Mouse (Mus musculus) neural tube, embryonic 15.5 days (tissue): ENCODE measurements around the gene Opa3. TPM values are rescaled to one million over a fixed set of nuclear protein-coding genes. Genes with fewer than 3 reads are reported as not detected.
A peak's percentile ranks its signal among the peaks of the same experiment; 100 is the strongest.

Experiments
- ATAC-seq: fragments of 200-750 bp; cut with Nextera tagmentation; 2 replicates; pipeline ENCODE4 v1.8.0; 2017; ENCODE audit warnings: mild to moderate bottlenecking, moderate TSS enrichment, moderate library complexity; ENCODE audit not compliant: low FRiP score
- H3K27ac ChIP-seq: fragments of 300-500 bp; sonication (generic); replicated peaks from 2 replicates; pipeline ENCODE4 v1.5.1; 2015; ENCODE audit warnings: mild to moderate bottlenecking, inconsistent platforms
- H3K27me3 ChIP-seq: fragments of 300-500 bp; sonication (generic); replicated peaks from 2 replicates; pipeline ENCODE4 v1.6.1; 2015; ENCODE audit warnings: inconsistent platforms
- H3K36me3 ChIP-seq: fragments of 300-500 bp; sonication (generic); 2 replicates; pipeline ENCODE4 v1.6.1; 2015; ENCODE audit warnings: inconsistent platforms
- H3K4me1 ChIP-seq: fragments of 300-500 bp; sonication (generic); 2 replicates; pipeline ENCODE4 v1.6.1; 2015; ENCODE audit warnings: inconsistent platforms
- H3K4me2 ChIP-seq: fragments of 300-500 bp; sonication (generic); 2 replicates; pipeline ENCODE4 v1.6.1; 2015; ENCODE audit warnings: inconsistent platforms, mild to moderate bottlenecking, moderate library complexity
- H3K4me3 ChIP-seq: fragments of 300-500 bp; sonication (generic); replicated peaks from 2 replicates; pipeline ENCODE4 v1.5.1; 2015; ENCODE audit warnings: mild to moderate bottlenecking, inconsistent platforms
- H3K9ac ChIP-seq: fragments of 300-500 bp; sonication (generic); replicated peaks from 2 replicates; pipeline ENCODE4 v1.6.1; 2015; ENCODE audit warnings: mild to moderate bottlenecking, inconsistent platforms
- H3K9me3 ChIP-seq: fragments of 300-500 bp; sonication (generic); replicated peaks from 2 replicates; pipeline ENCODE4 v1.6.1; 2016; ENCODE audit warnings: inconsistent platforms
- WGBS: fragments of 180-500 bp; shearing (Covaris S2); methylation state at CpG from one replicate; pipeline ENCODE4 v1.1.7; 2015; ENCODE audit warnings: mixed read lengths; 5-methylcytosine and 5-hydroxymethylcytosine counted together
- polyA plus RNA-seq: library from polyadenylated mRNA; unstranded; fragments of >200 nt; fragmentation: Nextera tagmentation; extraction: Ambion mirVana; gene quantifications from 2 replicates; pipeline ENCODE4 v1.2.1, GENCODE M21; 2015

Gene Opa3
- polyA plus RNA-seq, 1 experiment from 2014 or later, result 37.9 TPM

DNA sequence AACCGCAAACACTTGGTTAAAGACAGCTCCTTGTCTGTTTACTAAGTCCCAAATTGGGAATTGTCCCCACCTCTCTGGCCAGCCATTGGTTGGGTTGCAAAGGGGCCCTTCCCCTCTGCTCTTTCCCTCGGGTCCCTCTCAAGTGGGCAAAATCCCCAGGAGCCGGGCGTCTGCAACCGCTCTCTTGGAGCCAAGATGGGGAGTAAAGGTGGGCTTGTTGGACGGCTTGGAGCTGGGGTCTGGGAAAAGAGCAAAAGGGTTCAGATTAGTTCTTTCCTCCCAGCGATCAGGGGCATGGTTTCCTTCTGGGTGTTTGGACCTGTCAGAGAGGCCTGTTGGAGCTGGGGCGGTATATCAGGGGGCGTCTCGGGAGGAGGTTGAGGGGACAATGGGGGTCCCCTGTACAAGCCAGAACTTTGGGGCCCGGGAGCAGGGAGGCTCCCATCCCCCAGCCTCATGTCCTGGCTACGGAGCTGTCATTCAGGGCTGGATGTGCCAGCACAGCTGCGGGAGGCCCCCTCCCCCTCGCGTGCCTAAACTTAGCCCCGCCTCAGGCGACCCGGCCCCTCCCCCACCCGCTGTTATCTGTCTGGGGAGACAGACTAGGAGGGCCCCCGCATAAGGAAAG lies 62.9 kb downstream of the Opa3 start:
- no peak overlapping the region for H3K27ac ChIP-seq

DNA sequence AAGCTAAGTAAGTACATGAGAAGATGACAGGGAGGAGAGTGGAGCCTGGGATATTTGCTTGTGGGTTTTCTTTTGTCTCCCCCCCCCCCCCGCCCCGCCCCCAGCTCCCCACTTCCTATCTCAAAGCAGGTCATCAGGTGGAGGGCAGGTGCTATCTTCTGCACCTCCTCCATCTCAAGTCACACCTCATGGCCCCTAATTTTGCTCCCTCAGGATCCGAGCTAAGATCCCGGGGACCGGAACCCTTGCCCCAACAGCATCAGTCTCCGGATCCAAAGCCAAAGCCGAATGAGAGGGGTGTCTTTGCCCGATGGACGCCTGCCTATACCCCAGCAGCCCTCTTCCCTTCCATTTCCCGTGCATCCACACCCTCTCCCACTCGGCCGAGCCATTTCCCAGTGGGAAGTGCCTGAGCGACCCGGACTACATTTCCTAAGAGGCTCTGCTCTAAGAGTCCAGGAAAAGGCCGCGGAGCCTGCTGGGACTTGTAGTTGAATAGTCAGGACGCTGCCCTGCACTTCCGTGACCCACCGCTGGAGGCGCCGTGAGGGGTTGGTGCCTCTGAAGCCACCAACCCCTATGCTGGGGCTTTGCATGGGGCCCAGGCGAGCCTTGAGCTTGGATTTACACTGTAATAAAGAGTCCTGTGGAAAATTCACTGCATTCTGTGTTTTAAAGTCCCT lies 67.5 kb downstream of the Opa3 start:
- Histone ChIP-seq H3K27me3 (no peaks in the 10 kb centered on the region), H3K4me1 (peaks cover 16% of the 10 kb centered on the region), H3K9ac (no peak overlapping the region), H3K4me3 (no peak overlapping the region; the same call in 1 of the 2 replicates), H3K4me2 (peak overlapping the region; percentile 52), H3K27ac (peak overlapping the region; percentile 37; the same call in 1 of the 2 replicates), H3K9me3 (no peaks in the 10 kb centered on the region), H3K36me3 (peaks cover 20% of the 10 kb centered on the region)
- peak; percentile 60 for ATAC-seq
- WGBS, result 14% methylated on average over 21 of the region's 22 CpGs

More for the DNA sequence above, 62.9 kb downstream of the Opa3 start:
- peak overlapping the region; percentile 47 for H3K4me2 ChIP-seq
- 8% methylated on average over 19 of the region's 20 CpGs for WGBS
- no peaks in the 10 kb centered on the region for H3K27me3 ChIP-seq
- no peak for ATAC-seq
- H3K9me3 ChIP-seq, result no peaks in the 10 kb centered on the region
- H3K4me3 ChIP-seq, result peak overlapping the region; percentile 25
- peaks cover 47% of the 10 kb centered on the region for H3K36me3 ChIP-seq
- H3K4me1 ChIP-seq, result peaks cover 18% of the 10 kb centered on the region
- H3K9ac ChIP-seq, result no peak overlapping the region; the same call in 1 of the 2 replicates

DNA sequence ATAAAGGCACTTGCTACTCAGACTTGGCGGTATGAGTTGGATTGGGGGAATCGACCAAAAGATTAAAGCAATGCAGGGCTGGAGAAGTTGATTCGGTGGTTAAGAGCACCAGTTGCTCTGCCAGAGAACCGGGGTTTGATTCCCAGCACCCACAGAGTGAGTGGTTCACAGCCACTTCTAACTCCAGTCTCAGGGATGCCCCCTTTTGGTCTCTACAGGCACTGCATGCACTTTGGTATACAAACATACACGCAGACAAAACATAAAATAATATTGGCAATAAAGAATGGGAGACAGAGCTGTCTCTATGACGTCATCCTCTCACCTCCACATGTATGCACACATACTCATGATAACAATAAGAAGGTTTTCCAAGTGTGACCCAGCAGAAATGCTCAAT lies 68.9 kb downstream of the Opa3 start:
- ATAC-seq, result no peak
- H3K9me3 ChIP-seq, result no peaks in the 10 kb centered on the region
- H3K4me3 ChIP-seq, result no peak overlapping the region
- peaks cover 3% of the 10 kb centered on the region for H3K27me3 ChIP-seq
- H3K36me3 ChIP-seq, result peaks cover 20% of the 10 kb centered on the region
- WGBS, result 88% methylated on average over 6 of the region's 6 CpGs
- no peak overlapping the region for H3K4me2 ChIP-seq
- H3K9ac ChIP-seq, result no peak overlapping the region
- H3K27ac ChIP-seq, result no peak overlapping the region
- H3K4me1 ChIP-seq, result peaks cover 16% of the 10 kb centered on the region

DNA sequence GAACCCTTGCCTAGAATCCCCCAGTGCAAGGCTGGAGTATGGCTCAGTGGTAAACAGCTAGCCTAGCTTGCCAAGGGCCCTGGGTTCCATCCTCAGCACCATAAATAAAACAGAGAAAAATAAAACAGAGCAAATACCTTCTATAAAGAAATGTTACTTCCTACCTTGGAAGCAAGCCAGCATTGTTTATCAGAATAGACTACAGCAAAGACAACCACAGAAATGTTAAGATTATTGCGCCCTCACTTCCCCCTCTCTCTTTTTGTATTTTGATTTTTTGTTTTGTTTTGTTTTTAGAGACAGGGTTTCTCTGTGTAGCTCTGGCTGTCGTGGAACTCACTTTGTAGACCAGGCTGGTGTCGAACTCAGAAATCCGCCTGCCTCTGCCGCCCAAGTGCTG lies 69.7 kb downstream of the Opa3 start:
- H3K4me2 ChIP-seq, result no peak overlapping the region
- H3K4me1 ChIP-seq, result peaks cover 21% of the 10 kb centered on the region
- H3K4me3 ChIP-seq, result no peak overlapping the region
- no peak for ATAC-seq
- H3K9ac ChIP-seq, result no peak overlapping the region
- WGBS, result 93% methylated on average over 5 of the region's 5 CpGs
- H3K27ac ChIP-seq, result no peak overlapping the region
- H3K36me3 ChIP-seq, result peaks cover 20% of the 10 kb centered on the region
- no peaks in the 10 kb centered on the region for H3K9me3 ChIP-seq
- H3K27me3 ChIP-seq, result peaks cover 10% of the 10 kb centered on the region

DNA sequence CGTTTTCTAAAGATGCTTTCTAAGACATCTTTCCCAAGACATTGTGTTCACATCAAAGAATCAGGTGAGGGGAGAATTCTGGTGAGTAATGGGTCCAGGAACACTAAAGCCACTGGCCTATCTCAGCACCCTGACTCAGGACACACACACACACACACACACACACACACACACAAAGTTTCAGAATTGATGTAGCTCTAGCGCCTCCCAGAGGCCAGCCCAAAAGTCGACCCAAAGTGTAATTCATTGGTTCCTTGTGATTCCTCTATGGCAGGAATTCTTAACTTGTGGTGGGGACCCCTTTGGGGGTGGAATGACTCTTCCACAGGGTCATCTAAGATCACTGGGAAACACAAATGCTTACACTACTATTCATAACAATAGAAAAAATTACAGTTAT lies 71.1 kb downstream of the Opa3 start:
- H3K27me3 ChIP-seq, result peaks cover 24% of the 10 kb centered on the region
- H3K4me3 ChIP-seq, result no peak overlapping the region
- no peak overlapping the region for H3K27ac ChIP-seq
- H3K4me2 ChIP-seq, result no peak overlapping the region
- H3K9ac ChIP-seq, result no peak overlapping the region
- ATAC-seq, result no peak
- H3K4me1 ChIP-seq, result peaks cover 29% of the 10 kb centered on the region
- WGBS, result 19% methylated on average over 3 of the region's 3 CpGs
- no peaks in the 10 kb centered on the region for H3K9me3 ChIP-seq
- H3K36me3 ChIP-seq, result peaks cover 7% of the 10 kb centered on the region; the same call in 1 of the 2 replicates

DNA sequence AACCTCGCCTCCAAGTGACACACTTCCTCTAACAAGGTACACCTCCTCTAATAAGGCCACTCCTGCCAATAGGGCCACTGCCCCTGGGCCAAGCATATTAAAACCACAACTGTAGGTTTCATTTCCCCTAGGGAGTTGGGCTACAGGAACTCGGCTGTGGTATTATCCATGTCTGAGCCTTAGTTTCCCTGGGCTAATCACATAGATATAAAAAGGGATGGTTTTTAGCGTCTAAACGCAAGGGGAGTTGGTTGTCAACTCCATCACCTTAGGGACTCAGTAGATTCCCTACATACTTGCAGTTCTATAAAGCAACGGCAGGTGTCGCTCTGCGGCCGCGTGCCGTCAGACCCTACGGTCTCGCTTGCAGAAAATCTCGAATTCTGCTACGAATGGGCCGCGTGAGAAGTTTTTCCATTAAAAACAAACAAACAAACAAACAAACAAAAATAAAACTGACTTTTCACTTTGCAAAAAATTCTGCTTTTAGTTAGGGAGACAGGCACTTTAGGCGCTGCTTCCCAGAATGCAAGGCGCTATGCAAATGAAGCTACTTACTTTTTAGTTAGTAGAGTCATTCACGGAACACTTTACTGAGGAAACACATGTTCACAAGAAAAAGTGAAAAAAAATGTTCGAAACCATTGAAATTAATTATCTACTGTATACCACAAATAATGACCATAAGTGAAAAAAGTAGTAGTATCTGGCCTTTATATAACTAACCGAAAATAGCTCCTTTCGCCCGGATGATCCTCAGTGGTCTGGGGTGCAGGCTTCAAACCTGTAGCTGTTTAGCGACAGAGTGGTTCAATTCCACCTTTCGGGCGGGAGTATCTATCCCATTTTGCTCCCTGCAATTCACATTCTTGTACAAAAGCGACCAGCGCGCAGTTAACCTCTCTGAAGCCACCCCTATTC lies 72.6 kb downstream of the Opa3 start:
- under 1% methylated on average over 29 of the region's 29 CpGs for WGBS
- no peaks in the 10 kb centered on the region for H3K9me3 ChIP-seq
- peak; percentile 90 for ATAC-seq
- H3K27ac ChIP-seq, result no peak overlapping the region
- H3K9ac ChIP-seq, result peak overlapping the region; percentile 42
- peaks cover 39% of the 10 kb centered on the region for H3K4me1 ChIP-seq
- H3K4me3 ChIP-seq, result peak overlapping the region; percentile 53
- no peaks in the 10 kb centered on the region for H3K36me3 ChIP-seq
- peak overlapping the region; percentile 69 for H3K4me2 ChIP-seq
- peaks cover 39% of the 10 kb centered on the region for H3K27me3 ChIP-seq

DNA sequence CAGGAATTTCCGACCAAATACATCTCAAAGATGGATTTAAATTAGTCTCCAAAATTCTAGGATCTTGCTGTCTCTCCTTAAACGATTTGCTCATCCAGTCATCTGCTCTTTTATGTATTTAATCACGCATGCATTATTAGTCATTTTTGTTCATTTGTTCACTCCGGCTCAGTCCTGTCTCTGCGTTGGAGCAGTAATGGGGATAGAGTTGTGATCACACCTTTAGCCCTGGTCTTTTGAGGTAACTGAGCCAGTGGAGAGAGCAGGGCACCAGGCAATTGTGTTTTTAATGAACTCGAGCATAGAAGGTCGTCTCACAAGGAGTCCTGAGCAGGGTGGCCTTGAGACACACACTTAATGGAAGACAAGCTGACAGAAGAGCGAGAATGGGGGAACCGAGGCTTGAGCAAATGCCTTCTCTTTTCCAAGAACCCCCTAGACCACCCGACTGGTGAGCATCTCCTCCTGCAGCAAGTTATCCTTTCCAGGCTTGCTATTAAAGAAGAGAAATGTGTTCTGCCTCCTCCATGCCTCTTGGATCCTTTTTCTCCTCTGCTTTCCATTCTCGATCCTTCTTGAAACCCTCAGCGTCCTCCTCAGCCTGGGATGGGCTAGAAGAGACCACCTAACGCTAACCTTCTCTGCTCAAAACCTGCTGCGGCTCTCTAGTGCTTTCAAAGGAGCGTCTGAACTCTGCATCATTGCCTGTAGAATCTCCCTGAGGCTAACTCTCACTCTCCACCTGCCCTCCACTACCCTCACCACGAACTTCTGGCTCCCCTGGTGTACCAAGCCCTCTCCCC lies 73.5 kb downstream of the Opa3 start:
- Histone ChIP-seq H3K36me3 (no peaks in the 10 kb centered on the region), H3K4me2 (peak overlapping the region; percentile 69), H3K9ac (peak overlapping the region; percentile 36), H3K27ac (no peak overlapping the region), H3K27me3 (peaks cover 48% of the 10 kb centered on the region), H3K9me3 (no peaks in the 10 kb centered on the region), H3K4me3 (peak overlapping the region; percentile 53), H3K4me1 (peaks cover 39% of the 10 kb centered on the region)
- no peak for ATAC-seq
- WGBS, result 7% methylated on average over 16 of the region's 16 CpGs

DNA sequence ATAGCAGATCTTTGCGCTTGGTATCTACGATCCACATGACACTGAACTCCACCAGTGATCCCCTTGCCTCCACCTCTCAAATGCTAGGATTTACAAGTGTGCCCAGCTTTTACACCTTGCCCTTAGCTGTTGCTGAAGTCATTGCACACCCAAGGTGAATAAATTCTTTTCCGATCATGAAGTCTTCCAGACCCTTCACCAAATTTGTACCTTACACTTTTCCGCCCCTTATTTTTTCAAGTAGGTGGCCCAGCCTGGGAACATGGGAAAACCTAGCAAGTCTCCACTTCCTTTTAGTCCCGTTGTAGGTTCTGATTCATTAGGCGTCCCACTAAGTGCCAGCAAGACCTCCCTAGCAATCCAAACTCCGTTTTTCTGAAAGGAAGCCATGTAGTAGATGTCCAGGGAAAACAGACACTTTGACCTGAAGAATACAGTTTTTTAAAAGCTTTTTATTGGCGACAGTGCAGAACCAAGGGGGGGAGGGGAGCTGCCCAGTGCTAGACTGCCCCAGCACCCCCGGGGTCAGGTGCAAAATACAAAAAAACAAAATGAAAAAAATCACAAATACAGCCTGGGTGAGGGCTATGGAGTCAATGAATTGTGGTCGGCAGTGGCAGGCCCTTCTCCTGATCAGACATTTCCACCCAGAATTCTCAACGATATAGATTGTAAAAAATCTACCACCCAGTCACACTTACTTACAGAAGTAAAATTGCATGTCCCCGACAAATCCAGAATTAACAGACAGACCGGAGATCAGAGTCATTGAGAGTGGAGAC lies 74.3 kb downstream of the Opa3 start:
- ATAC-seq, result no peak
- no peaks in the 10 kb centered on the region for H3K36me3 ChIP-seq
- 50% methylated on average over 13 of the region's 13 CpGs for WGBS
- no peak overlapping the region for H3K27ac ChIP-seq
- peaks cover 55% of the 10 kb centered on the region for H3K27me3 ChIP-seq
- peak overlapping the region; percentile 69 for H3K4me2 ChIP-seq
- peak overlapping the region; percentile 36; the same call in 1 of the 2 replicates for H3K9ac ChIP-seq
- peak overlapping the region; percentile 53 for H3K4me3 ChIP-seq
- H3K9me3 ChIP-seq, result no peaks in the 10 kb centered on the region
- peaks cover 39% of the 10 kb centered on the region for H3K4me1 ChIP-seq

DNA sequence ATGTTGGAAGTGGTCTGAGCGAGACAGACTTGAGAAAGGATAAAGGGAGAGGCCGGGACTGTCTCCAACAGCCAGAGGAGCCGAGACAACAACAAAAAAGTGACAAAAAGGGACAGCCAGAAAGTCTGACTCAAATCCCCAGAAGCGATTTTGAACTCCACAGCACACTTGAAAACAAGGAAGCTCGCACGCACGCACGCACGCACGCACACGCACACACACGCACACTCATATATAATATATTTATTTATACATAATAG lies 74.8 kb downstream of the Opa3 start:
- Histone ChIP-seq H3K9me3 (no peaks in the 10 kb centered on the region), H3K36me3 (no peaks in the 10 kb centered on the region), H3K27me3 (peaks cover 55% of the 10 kb centered on the region), H3K9ac (no peak overlapping the region), H3K4me3 (no peak overlapping the region), H3K4me2 (no peak overlapping the region), H3K27ac (no peak overlapping the region), H3K4me1 (peaks cover 44% of the 10 kb centered on the region)
- no peak for ATAC-seq
- 74% methylated on average over 12 of the region's 12 CpGs for WGBS

DNA sequence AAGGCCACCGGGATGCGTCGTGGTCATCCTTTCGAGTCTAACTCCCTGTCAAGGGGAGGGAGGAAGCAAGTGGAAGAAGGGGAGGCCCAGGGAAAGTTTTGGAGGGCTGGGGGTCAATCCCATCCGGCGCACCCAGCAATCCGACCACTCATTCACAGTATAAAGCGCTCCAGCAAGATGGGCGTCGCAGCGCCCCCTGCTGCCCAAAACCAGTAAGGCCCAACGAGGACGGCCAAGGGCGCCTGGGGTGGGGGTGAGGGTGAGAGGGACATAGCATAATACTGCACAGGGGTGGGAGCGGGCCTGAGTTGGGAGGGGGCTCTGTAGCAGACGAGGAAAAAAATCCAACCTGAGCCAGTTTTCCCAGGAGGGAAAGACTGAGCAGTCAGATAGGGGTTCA lies 75.6 kb downstream of the Opa3 start:
- H3K9ac ChIP-seq, result no peak overlapping the region
- ATAC-seq, result no peak
- WGBS, result 1% methylated on average over 16 of the region's 16 CpGs

More for the DNA sequence above, 75.6 kb downstream of the Opa3 start:
- Histone ChIP-seq H3K27ac (no peak overlapping the region), H3K4me1 (peaks cover 49% of the 10 kb centered on the region), H3K9me3 (no peaks in the 10 kb centered on the region), H3K4me3 (peak overlapping the region; percentile 13; the same call in 1 of the 2 replicates), H3K27me3 (peaks cover 55% of the 10 kb centered on the region), H3K4me2 (peak overlapping the region; percentile 52), H3K36me3 (no peaks in the 10 kb centered on the region)
